Mouse (Mus musculus): ENCODE results near the gene Fam76a. TPM values are rescaled to one million over a fixed set of nuclear protein-coding genes. Genes with fewer than 3 reads are reported as not detected.

Fam76a gene
- polyA plus RNA-seq (2012) = 16.4 and 23.0 TPM in 2 replicates

DNA sequence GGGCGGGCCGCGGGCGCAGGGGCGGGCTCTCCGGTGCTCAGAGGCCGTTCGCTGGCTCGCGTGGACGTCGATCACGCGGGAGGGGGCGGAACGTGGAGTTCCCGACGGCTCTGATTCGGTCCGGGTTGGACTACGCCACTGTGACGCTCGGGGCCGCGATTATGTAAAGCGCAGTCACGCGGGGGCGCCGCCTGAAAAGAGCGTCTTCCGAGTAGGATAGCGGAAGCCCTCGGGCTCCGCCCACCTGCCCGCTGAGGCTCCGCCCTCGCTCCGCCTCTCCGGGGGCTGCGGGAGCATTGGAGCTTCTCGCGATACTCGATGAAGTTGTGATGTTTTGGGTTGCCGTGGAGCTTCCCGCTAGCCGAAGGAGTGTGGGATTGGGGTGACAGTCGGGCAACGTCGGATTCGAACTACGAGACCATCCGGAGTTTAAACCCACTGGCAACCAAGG is at the start of gene Fam76a:
Gene Fam76a (minus strand): TSS at position 1 of the 451 bp plus-strand sequence.
- TF ChIP-seq GATA1 (IDR thresholded peaks at IDR 0.05; ENCODE audit: low read length) = no peak

DNA sequence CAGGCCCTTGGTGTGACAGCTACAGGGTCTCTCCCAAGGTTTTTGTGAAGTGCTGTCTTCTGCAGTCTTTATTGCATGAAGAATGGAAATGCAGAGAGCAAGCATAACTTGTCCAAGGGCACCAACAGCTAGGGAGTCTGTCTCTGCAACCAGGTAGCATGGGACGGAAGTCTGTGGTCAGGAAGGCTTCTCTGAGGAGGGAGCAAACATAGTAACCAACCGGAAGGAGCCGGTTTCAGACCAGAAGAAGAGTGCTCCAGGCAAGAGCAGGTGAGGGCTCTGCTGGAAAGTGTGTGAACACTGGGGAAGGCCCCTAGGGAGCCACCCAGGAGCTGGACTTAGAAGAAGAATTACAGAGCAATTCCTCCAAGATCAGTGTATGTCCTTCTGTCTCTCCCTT is 49.7 kb upstream of the Fam76a start:
- TF ChIP-seq GATA1 (IDR thresholded peaks at IDR 0.05; ENCODE audit: low read length) = no peak

DNA sequence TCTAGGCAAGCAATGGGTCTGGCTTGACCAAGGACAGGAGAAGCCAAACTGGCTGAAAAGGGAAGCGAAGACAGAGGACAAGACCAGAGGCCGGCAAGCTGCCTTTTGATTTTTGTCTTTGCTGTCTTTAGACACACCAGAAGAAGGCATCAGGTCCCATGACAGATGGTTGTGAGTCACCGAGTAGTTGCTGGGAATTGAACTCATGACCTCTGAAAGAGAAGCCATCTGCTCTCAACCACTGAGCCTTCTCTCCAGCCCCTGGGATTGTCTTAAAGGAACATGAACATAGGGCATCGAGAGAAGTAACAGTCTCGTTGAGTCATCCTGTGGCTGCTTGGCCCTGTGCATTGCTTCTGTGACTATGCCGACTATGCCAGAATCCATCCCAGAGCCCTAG is 49.2 kb upstream of the Fam76a start:
- no peak for TF ChIP-seq GATA1 (IDR thresholded peaks at IDR 0.05; ENCODE audit: low read length)

DNA sequence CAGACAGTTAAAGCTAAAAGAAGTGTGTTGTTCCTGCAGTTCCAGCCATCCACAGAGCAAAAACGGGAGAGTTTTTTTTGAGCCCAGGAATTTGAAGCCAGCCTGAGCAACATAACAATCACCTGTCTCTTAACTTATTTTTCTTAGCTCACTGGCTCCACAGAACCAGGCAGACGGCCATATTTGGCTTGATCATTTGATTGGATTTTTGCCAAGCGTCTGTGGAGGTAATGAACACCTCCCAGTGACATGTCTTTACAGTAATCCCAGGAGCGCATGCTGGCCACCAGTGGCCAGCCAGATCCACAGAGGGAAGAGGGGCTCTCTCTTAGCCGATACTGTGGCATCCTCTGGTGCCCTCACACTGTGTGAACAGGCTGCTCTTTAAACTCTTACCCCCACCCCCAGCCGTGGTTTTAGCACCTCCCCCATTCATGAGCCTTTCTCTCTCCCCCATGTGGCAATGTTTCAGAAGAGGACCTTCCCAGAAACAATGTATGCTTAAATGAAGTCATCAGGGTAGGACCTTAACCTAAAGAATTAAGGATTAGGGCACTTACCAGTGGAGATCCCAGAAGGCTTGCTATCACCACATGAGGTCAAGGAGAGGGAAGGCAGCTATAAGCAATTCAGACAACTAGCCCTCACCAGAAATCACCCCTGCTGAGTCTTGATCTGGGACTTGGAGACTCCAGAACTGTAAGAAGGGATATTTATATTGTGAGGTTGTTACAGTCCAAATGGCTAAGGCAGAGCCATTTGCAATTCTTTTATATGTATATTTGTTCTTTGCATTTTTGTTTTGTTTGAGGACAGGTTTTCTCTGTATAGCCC is 46.0 kb upstream of the Fam76a start:
- no peak for TF ChIP-seq GATA1 (IDR thresholded peaks at IDR 0.05; ENCODE audit: low read length)

DNA sequence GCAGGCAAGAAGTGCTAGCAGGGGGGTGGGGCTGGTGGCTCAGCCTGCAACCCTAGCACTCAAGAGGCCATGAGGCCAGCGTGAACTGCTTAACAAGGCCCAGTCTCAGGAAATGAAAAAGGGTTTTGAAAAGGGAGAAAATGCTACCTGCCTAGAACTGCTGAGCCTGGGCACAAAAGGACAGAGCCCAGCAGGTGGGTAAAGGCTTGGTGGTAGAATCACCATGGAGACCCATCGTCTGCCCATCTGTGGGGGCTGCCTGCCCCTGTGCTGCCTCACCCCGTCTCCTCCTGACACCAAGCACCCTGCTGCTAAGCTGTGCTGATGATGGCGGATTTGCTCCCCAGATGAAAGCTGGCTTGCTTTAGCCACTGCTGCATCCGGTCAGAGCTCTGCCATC is 42.1 kb upstream of the Fam76a start:
- TF ChIP-seq GATA1 (IDR thresholded peaks at IDR 0.05; ENCODE audit: low read length) = no peak

DNA sequence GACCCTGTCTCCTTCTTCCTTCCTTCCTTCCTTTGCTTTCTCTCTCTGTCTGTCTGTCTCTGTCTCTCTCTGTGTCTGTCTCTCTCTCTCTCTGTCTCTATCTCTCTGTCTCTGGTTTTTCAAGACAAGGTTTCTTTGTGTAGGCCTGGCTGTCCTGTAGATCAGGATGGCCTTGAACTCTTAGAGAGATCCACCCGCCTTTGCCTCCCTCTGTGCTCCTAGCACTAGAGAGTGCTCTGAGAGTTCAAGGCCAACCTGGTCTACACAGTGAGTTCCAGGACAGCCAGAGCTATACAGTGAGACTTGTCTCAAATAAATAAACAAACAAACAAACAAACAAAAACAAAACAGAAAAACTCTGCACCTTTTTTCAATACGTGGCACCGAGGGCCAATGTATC is 41.7 kb upstream of the Fam76a start:
- TF ChIP-seq GATA1 (IDR thresholded peaks at IDR 0.05; ENCODE audit: low read length) = no peak

DNA sequence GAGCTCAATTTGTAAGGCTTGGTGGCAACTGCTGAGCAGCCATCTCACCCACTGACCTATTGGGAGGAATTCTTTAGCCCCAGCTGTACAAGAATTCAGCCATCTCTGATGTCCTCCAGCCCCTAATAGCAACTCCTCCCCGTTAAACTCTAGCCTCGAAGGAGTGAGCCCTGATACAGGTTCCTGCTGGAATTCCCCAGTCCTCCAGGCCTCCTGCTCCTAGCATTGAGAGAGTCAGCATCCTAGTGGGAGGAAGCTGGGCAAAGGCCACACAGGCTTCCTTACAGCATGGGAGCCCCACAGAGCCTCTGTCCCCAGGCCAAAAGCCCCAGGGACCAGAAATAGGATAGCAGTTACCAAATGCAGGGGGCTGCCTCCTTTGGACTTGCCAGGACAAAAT is 41.1 kb upstream of the Fam76a start:
- no peak for TF ChIP-seq GATA1 (IDR thresholded peaks at IDR 0.05; ENCODE audit: low read length)

DNA sequence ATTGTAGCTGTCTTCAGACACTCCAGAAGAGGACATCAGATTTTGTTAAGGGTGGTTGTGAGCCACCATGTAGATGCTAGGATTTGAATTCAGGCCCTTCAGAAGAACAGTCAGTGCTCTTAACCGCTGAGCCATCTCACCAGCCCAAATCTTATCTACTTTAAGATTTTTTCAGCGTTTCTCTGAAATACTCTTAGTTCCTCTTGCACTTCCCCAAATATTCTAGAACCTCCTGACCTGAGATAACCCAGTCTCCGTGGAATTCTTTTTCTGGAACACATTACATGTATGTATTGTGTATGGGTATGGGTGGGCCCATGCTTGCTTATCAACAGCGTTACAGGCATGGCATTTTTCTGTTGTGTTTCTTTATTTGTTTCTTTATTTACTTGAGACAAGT is 40.3 kb upstream of the Fam76a start:
- TF ChIP-seq GATA1 (IDR thresholded peaks at IDR 0.05; ENCODE audit: low read length) = no peak

DNA sequence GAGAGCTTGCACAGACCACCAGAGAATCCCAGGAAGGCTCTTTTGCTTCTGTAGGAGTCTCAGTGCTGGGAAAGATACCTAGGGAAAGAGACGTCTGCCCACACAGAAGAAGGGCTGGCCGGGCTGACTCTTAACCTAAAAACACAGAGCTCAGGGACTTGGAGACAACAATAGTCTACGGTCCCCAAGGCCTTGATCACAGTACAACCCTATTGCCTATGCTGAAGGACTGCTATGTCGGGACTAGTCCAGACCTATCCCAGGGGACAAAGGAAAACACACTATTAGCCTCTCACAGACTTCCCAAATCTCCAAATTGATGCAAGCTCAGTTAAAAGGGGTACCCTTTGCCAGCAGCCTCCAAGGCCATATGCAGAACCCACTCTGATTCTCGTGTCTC is 39.5 kb upstream of the Fam76a start:
- TF ChIP-seq GATA1 (IDR thresholded peaks at IDR 0.05; ENCODE audit: low read length) = no peak

DNA sequence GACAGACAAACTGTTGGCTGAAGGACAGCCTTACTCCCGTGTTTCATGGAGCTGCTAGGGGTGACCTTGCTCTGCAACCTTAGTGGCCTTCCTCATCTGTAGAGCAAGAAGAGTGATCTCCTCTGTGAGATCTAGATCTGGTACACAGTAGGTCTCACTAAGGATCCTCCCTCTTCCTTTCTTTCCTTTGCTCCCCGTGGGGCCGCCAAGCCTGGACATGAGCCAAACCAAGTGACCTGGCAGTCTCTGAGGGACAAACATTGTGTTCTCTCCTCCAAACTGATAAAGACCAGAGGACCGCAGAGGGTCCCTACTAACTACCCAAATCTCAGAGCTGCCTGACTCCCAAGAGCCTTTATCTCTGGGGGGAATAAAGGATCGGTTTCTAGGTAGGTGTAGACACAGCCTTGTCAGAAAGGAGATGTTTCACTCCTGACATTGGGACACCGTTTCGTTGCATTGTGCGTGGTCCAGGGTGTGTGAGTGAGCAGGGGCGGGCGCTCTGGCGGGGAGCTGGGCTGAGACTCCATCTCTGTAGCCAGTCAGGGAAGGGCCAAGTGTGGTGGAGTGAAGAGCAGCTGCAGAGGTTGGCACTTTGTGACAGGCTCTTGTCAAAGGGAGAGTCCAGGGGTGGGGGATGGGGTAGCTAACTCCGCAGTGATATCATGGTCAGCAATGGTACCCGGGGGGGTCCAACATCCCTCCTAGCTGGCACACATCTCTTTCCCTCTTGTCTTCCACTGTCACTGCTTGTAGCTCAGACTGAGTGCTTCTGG is 38.7 kb upstream of the Fam76a start:
- no peak for TF ChIP-seq GATA1 (IDR thresholded peaks at IDR 0.05; ENCODE audit: low read length)

DNA sequence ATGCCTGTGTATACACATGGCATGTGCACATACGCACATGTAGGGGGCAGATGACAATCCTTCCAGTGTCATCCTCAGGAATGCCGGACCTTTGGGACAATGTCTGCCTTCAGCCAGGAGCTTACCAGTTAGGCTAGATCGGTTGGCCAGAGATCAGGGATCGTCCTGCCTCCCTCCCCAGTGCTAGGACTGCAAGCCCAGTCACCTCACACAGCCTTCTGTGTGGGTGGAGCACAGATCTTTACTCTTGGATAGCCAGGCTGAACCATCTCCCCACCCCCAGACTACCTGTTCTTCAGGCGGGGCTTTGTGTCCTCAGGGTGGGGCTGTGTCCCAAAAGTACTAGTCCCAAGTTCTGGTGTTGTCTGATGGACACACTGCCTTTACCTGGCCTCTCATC is 38.0 kb upstream of the Fam76a start:
- no peak for TF ChIP-seq GATA1 (IDR thresholded peaks at IDR 0.05; ENCODE audit: low read length)

DNA sequence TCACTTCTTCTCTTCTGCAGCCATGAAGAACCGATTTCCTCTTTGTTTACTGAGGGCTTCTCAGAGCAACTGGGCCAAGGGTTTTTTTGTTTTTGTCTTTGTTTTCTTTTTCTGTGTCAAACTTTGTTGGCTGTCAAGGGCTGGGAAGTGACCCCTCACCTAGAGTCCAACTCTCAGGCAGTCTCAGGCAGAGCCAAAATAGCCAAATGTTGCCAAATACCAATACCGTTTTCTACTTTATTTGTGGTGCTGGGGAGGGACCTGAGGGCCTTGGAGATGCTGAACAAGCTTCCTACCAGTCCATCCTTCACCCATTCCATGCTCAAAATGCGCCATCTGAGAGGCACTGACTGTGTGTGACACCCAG is 37.3 kb upstream of the Fam76a start:
- TF ChIP-seq GATA1 (IDR thresholded peaks at IDR 0.05; ENCODE audit: low read length) = no peak

DNA sequence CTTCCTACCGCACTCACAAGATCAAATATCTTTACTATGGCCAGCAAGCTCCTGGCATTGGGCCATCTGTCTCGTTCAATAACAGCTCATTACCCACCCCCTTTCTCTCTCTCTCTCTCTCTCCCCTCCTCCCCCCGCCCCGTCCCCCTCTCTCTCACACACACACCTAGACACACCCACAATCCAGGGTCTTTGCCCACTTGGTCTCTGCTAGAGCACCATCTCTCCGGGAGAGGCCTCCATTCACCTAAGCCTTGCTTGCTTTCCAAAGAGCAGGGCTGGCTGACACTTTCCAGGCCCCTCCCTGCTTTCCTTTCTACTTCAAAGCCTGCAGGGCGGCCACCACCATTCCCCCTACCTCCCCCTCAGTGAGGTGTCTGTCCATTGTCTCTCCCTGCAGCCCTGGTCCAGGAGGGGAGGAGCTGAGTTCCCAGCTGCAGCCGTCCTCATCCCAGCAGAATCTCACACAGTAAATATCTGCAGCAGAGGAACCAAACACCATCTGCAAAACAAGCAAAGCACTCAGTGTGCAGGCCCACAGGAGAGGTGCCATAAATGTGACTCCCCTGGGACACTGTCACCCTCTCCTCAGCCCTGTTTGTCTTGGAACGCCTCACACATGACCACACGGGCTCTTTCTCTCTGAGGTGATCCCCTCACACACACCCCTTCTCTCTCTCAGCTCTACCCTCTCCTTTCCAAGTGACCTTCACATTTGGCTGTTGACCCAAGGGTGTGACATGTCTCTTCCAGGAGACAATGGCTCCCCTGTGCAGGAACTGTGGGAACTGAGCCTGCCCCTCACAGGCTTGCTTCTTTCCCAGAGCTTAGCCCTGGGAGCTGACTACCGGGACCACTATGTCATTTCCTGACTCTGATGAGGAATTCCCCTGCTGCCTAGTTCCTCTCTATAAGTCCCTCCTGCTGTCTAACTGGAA is 36.7 kb upstream of the Fam76a start:
- no peak for TF ChIP-seq GATA1 (IDR thresholded peaks at IDR 0.05; ENCODE audit: low read length)

DNA sequence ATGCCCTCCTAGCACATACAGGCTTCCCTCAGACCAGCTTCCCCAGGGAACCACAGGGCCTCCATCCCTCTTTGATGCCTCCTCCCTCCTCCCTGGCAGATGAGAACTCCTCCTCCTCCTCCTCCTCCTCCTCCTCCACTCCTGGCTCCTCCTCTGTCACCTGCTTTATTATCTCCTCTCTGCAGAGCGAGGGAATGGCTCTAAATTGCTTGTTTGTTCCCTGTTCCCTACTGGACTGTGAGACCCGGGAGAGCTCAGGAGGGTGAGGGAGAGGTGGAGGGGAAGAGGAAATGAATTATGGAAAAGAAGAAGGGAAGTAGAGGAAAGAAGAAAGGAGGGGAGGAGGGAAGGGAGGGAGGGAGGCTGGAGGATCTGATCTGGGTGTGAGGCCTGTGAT is 33.0 kb upstream of the Fam76a start:
- TF ChIP-seq GATA1 (IDR thresholded peaks at IDR 0.05; ENCODE audit: low read length) = no peak

DNA sequence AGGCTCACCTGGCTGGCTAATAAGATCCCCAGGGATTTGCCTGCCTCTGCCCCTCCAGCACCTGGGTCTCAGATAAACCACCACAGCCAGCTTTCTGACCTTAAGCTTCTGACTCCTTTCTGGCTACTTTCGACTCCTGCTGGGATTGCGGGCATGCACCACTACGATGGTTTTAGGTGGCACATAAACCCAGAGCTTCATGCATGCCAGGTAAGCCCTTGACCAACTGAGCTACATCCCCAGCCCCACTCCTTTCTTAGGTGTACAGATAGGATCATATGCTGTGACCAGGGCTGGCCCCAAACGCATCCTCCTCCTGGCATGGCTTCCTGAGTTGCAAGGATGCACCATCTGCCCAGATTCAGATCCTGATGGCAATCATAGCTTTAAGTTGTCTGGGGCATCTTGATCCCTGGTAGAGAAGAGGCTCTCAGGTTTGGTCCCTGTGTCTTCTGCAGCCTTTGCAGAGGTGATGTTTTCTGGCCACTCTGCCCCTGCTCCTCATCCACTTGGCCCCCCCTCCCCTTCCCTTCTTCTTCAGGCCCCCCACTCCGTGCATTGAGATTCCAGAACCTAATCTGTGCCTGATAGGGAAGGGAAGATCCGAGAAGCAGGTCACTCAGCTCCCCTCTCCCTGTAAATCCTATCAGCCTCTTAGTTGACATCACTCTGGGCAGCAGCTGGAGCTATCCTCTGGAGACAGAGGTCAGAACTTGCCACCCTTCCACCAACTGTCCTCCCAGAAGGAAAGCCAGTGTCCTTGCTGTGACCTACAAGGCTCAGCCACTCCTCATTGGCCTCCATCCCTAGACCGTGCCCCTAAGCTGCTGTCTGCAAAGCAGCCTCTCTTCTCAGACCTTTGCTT is 32.4 kb upstream of the Fam76a start:
- no peak for TF ChIP-seq GATA1 (IDR thresholded peaks at IDR 0.05; ENCODE audit: low read length)
